Mouse (Mus musculus) kidney, adult 2 months (tissue): ENCODE measurements around the gene Map2k1. TPM values are rescaled to one million over a fixed set of nuclear protein-coding genes. Genes with fewer than 3 reads are reported as not detected.

Experiments used
- DNase-seq: peaks from one replicate; pipeline ENCODE4 v3.0.0; 2021
- H3K27ac ChIP-seq: fragments of 200-500 bp; 2 replicates; pipeline ENCODE4 v1.5.1; 2012; ENCODE audit warnings: low read depth, low read length, control low read depth, inconsistent platforms; ENCODE audit not compliant: insufficient read depth
- H3K27me3 ChIP-seq: fragments of 200-500 bp; replicated peaks from 2 replicates; pipeline ENCODE4 v1.6.1; 2012; ENCODE audit warnings: mild to moderate bottlenecking, moderate library complexity, low read length, inconsistent platforms; ENCODE audit not compliant: control insufficient read depth, insufficient read depth
- H3K36me3 ChIP-seq: fragments of 200-500 bp; 2 replicates; pipeline ENCODE4 v1.6.1; 2012; ENCODE audit warnings: mild to moderate bottlenecking, moderate library complexity, low read length, inconsistent platforms; ENCODE audit not compliant: control insufficient read depth, insufficient read depth
- H3K4me1 ChIP-seq: fragments of 200-500 bp; 2 replicates; pipeline ENCODE4 v1.6.1; 2011; ENCODE audit warnings: low read length; ENCODE audit not compliant: control insufficient read depth, insufficient read depth
- H3K4me3 ChIP-seq: fragments of 200-500 bp; 2 replicates; pipeline ENCODE4 v1.5.1; 2011; ENCODE audit warnings: mild to moderate bottlenecking, low read depth, low read length, control low read depth; ENCODE audit not compliant: insufficient read depth
- CTCF ChIP-seq: fragments of 200-500 bp; conservative IDR thresholded peaks from 2 replicates; pipeline ENCODE4 v1.5.1; 2011; ENCODE audit warnings: low read depth, mild to moderate bottlenecking, control low read depth, low read length, moderate library complexity, mixed read lengths; ENCODE audit not compliant: insufficient read depth, insufficient read length
- POLR2A ChIP-seq: fragments of 200-500 bp; IDR thresholded peaks from one replicate; pipeline ENCODE4 v1.6.1; 2011; ENCODE audit warnings: low read depth, low read length, control low read depth
- WGBS: fragments of 180-500 bp; shearing (Covaris S2); methylation state at CpG from one replicate; pipeline ENCODE4 v1.1.7; 2018; 5-methylcytosine and 5-hydroxymethylcytosine counted together
- polyA plus RNA-seq: library from polyadenylated mRNA; depleted of rRNA; stranded (reverse); fragments of >200 nt; gene quantifications from 2 replicates; pipeline ENCODE4 v1.2.3, GENCODE M21; 2012

Map2k1 gene
- polyA plus RNA-seq, 1 experiment = 46.3 TPM

DNA sequence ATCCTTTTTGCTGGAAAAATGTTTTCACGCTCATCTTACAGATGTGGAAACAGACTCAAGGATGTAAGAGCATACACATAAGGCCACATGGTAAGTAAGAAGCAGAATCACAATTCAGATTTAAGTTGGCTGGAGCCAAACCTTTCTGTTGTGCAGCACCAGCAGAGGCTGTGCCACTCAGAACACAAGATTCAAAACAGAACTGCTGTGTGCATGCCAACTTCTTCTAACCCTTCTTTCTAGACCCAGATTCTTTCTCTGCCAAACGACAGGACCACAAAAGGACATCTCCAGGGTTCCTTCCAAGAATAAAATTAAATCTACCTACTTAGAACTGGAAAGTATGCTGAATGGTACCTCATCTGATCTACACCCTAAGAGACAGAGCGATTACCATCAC is 21.8 kb downstream of the Map2k1 start:
- H3K27me3 ChIP-seq = no peaks in the 10 kb centered on the region
- WGBS = 65% methylated on average over 3 of the region's 3 CpGs
- no peak overlapping the region for H3K4me3 ChIP-seq
- H3K27ac ChIP-seq = peak overlapping the region; percentile 72
- DNase-seq = no peak
- TF ChIP-seq CTCF (no peak), POLR2A (no peak)
- H3K4me1 ChIP-seq = peaks cover 26% of the 10 kb centered on the region
- no peaks in the 10 kb centered on the region for H3K36me3 ChIP-seq

- Histone ChIP-seq H3K27me3 (no peaks in the 10 kb centered on the region), H3K4me3 (no peak overlapping the region), H3K4me1 (peaks cover 26% of the 10 kb centered on the region), H3K36me3 (no peaks in the 10 kb centered on the region), H3K27ac (peak overlapping the region; percentile 72)
- DNase-seq = peak; percentile 72
- no peak for TF ChIP-seq CTCF
- TF ChIP-seq POLR2A = no peak
- WGBS = 40% methylated on average over 5 of the region's 5 CpGs
Measured at GRCm38 (mm10) chr9:64231171-64231570, 22.3 kb downstream of the Map2k1 start.

DNA sequence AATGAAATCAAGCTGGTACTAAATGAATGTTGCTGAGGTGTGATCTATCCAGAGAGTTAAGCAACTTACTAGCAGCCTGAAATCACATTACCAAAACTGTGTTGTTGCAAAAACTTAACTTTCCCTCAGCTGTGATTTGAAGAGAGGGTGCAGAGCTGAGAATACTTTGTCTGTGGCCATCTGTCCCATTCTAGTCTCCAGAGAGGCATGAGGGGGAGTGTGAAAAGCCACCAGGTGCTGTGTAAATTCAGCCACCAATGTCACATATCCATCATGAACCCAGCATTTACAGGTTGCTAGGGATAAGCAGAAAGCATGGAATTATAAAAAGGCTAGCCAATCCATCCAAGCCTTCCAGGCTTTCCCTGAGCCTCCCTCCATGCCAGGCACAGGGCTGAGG is 24.5 kb downstream of the Map2k1 start:
- no peak for TF ChIP-seq POLR2A
- no peak for TF ChIP-seq CTCF
- Histone ChIP-seq H3K27me3 (no peaks in the 10 kb centered on the region), H3K36me3 (no peaks in the 10 kb centered on the region), H3K4me1 (peaks cover 13% of the 10 kb centered on the region), H3K27ac (no peak overlapping the region), H3K4me3 (no peak overlapping the region)
- DNase-seq = no peak

GRCm38 (mm10) chr9:64227736-64228135 is 25.7 kb downstream of the Map2k1 start:
- WGBS = 71% methylated on average over 12 of the region's 12 CpGs
- H3K4me3 ChIP-seq = no peak overlapping the region
- no peak overlapping the region for H3K27ac ChIP-seq

GRCm38 (mm10) chr9:64225805-64226204 is 27.6 kb downstream of the Map2k1 start:
- no peak overlapping the region for H3K27ac ChIP-seq
- H3K36me3 ChIP-seq = no peaks in the 10 kb centered on the region
- H3K4me3 ChIP-seq = no peak overlapping the region
- TF ChIP-seq CTCF (no peak), POLR2A (no peak)
- no peaks in the 10 kb centered on the region for H3K27me3 ChIP-seq
- H3K4me1 ChIP-seq = peaks cover 11% of the 10 kb centered on the region; the same call in 1 of the 2 replicates
- no peak for DNase-seq

More at GRCm38 (mm10) chr9:64227736-64228135, 25.7 kb downstream of the Map2k1 start:
- Histone ChIP-seq H3K4me1 (peaks cover 6% of the 10 kb centered on the region; the same call in 1 of the 2 replicates), H3K27me3 (no peaks in the 10 kb centered on the region), H3K36me3 (no peaks in the 10 kb centered on the region)
- TF ChIP-seq POLR2A (no peak), CTCF (no peak)
- no peak for DNase-seq

DNA sequence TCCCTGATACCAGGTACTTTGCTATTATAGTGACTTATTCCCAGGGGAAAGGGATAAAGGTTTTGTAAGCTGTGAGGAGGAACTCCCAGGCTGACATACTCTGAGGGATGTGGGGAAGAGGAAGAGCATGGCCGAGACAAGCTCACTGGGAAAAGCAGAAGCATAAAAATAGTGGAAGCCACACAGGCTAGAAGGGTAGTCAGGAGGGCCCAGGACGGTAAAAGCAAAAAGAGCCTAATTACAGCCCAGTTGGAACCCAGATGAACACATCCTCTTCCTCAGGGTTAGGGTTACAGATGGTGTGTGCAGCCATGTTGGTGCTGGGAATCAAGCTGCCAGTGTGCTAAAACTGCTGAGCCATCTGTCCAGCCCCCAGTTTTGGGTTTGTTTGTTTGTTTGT is 31.3 kb downstream of the Map2k1 start:
- Histone ChIP-seq H3K36me3 (no peaks in the 10 kb centered on the region), H3K27ac (no peak overlapping the region), H3K4me3 (no peak overlapping the region), H3K27me3 (no peaks in the 10 kb centered on the region), H3K4me1 (peaks cover 10% of the 10 kb centered on the region; the same call in 1 of the 2 replicates)
- no peak for TF ChIP-seq CTCF
- no peak for TF ChIP-seq POLR2A
- no peak for DNase-seq
- WGBS = 71% methylated on average over 2 of the region's 2 CpGs

DNA sequence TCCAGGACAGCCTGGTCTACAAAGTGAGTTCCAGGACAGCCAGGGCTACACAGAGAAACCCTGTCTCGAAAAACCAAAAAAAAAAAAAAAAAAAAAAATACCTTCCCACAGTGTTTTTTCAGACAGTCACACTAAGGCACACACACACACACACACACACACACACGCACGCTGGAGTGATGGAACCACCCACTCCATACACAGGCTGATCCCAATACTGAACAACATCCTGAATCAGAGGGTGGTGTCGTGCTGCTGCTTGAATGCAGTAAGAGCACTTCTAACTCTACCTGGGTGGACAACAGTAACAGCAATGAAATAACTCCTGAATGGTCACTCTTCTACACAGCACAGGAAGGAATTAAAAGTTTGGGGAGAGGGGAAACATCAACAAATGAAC is 32.0 kb downstream of the Map2k1 start:
- WGBS = 81% methylated on average over 4 of the region's 4 CpGs
- no peaks in the 10 kb centered on the region for H3K36me3 ChIP-seq
- DNase-seq = no peak
- no peak overlapping the region for H3K27ac ChIP-seq
- H3K4me1 ChIP-seq = peaks cover 10% of the 10 kb centered on the region; the same call in 1 of the 2 replicates
- TF ChIP-seq POLR2A (no peak), CTCF (no peak)
- no peaks in the 10 kb centered on the region for H3K27me3 ChIP-seq
- no peak overlapping the region for H3K4me3 ChIP-seq

GRCm38 (mm10) chr9:64220603-64221002 is 32.8 kb downstream of the Map2k1 start:
- no peaks in the 10 kb centered on the region for H3K27me3 ChIP-seq
- H3K4me3 ChIP-seq = no peak overlapping the region
- peaks cover 10% of the 10 kb centered on the region; the same call in 1 of the 2 replicates for H3K4me1 ChIP-seq
- H3K36me3 ChIP-seq = no peaks in the 10 kb centered on the region
- TF ChIP-seq POLR2A (no peak), CTCF (no peak)
- DNase-seq = no peak
- no peak overlapping the region for H3K27ac ChIP-seq
- 44% methylated on average over 1 of the region's 1 CpGs for WGBS
